Mouse (Mus musculus): ENCODE measurements around the gene Samhd1. TPM values are rescaled to one million over a fixed set of nuclear protein-coding genes. Genes with fewer than 3 reads are reported as not detected.

Samhd1 gene
- polyA plus RNA-seq (2017; shearing (Covaris generic)): 785 TPM

GRCm38 (mm10) chr2:157135014-157135413, at the start of gene Samhd1:
Samhd1 (minus strand) TSS chr2:157135265.

GRCm38 (mm10) chr2:157086796-157087195, 48.3 kb downstream of the Samhd1 start, which contains the start of gene Tldc2:
Tldc2 (plus strand) TSS chr2:157087055.

GRCm38 (mm10) chr2:157078793-157079700, 56.0 kb downstream of the Samhd1 start, which contains the start of gene Soga1:
Soga1 (minus strand) TSS chr2:157079254.

Other genes starting within 250 kb of the Samhd1 start
- gene Sla2, start 248.1 kb downstream of the Samhd1 start, polyA plus RNA-seq (2017; shearing (Covaris generic)): 97.6 TPM
- 146 TPM for gene Ndrg3, start 143.2 kb downstream of the Samhd1 start, polyA plus RNA-seq (2017; shearing (Covaris generic))
- 19.5 TPM for gene Dsn1, start 128.1 kb downstream of the Samhd1 start, polyA plus RNA-seq (2017; shearing (Covaris generic))
- gene Soga1, start 56.0 kb downstream of the Samhd1 start, polyA plus RNA-seq (2017; shearing (Covaris generic)): not detected
- not detected for gene Tldc2, start 48.2 kb downstream of the Samhd1 start, polyA plus RNA-seq (2017; shearing (Covaris generic))
- gene Rbl1, start 69.3 kb upstream of the Samhd1 start, polyA plus RNA-seq (2017; shearing (Covaris generic)): 44.5 TPM
- gene Rpn2, start 143.8 kb upstream of the Samhd1 start, polyA plus RNA-seq (2017; shearing (Covaris generic)): 250 TPM
- gene Mroh8, start 144.3 kb upstream of the Samhd1 start, polyA plus RNA-seq (2017; shearing (Covaris generic)): 0.21 TPM
- not detected for gene Ghrh, start 212.2 kb upstream of the Samhd1 start, polyA plus RNA-seq (2017; shearing (Covaris generic))
- gene Manbal, start 232.3 kb upstream of the Samhd1 start, polyA plus RNA-seq (2017; shearing (Covaris generic)): 62.0 TPM

Measured in inflammation-experienced regulatory T-cells, adult 16 weeks (primary cell).